8 mouse cellular contexts compared by ENCODE assay signal in genomic region chr16:8108141-8109122, GRCm38 (mm10).
A peak's percentile ranks its signal among the peaks of the same experiment; 100 is the strongest.
DNase-seq lines count a peak whose midpoint lies in the region; ATAC-seq lines count a peak whose summit lies in the region.

No protein-coding gene starts in this region.

- 25% methylated on average over 19 of the region's 19 CpGs for WGBS in embryonic facial prominence, embryonic 15.5 days
- WGBS in lung, embryonic 15.5 days: 45% methylated on average over 19 of the region's 19 CpGs

- no peaks in the 10 kb centered on the region for H3K4me1 ChIP-seq in embryonic facial prominence, embryonic 15.5 days
- no peaks in the 10 kb centered on the region for H3K4me1 ChIP-seq in lung, embryonic 15.5 days

- DNase-seq in left cerebral cortex, adult 18-20 months (ENCODE audit: low spot score in 2 of 2): peak; percentile 18 to 46
- no peak for DNase-seq in left cerebral cortex, adult 11 months (ENCODE audit: low spot score)
- peak; percentile 65 for DNase-seq in heart, postnatal 10 days
- no peak for DNase-seq in spleen, postnatal 36 days (ENCODE audit: low spot score in 2 of 2)
- DNase-seq in embryo, embryonic 10 days (ENCODE audit: low spot score): no peak
- no peak for DNase-seq in MN1 (ENCODE audit: low spot score)

- H3K27me3 ChIP-seq in embryonic facial prominence, embryonic 15.5 days: no peaks in the 10 kb centered on the region
- no peaks in the 10 kb centered on the region for H3K27me3 ChIP-seq in lung, embryonic 15.5 days

- H3K27ac ChIP-seq in embryonic facial prominence, embryonic 15.5 days (replicated peaks): no peak overlapping the region
- no peak overlapping the region for H3K27ac ChIP-seq in lung, embryonic 15.5 days

- no peaks in the 10 kb centered on the region for H3K36me3 ChIP-seq in embryonic facial prominence, embryonic 15.5 days
- no peaks in the 10 kb centered on the region for H3K36me3 ChIP-seq in lung, embryonic 15.5 days

- intact Hi-C loops in heart, postnatal 10 days (cut with DNase I): no loop called here

- H3K9me3 ChIP-seq in embryonic facial prominence, embryonic 15.5 days (replicated peaks): no peaks in the 10 kb centered on the region
- H3K9me3 ChIP-seq in lung, embryonic 15.5 days: no peaks in the 10 kb centered on the region

- 0 out of 2 replicates have a peak overlapping the region, but pooled peaks have one; percentile 6 for H3K4me3 ChIP-seq in embryonic facial prominence, embryonic 15.5 days (replicated peaks)
- H3K4me3 ChIP-seq in lung, embryonic 15.5 days: no peak overlapping the region

- H3K4me2 ChIP-seq in embryonic facial prominence, embryonic 15.5 days (replicated peaks): peak overlapping the region; percentile 25
- H3K4me2 ChIP-seq in lung, embryonic 15.5 days: no peak overlapping the region; the same call in 1 of the 2 replicates

- no peak for ATAC-seq in embryonic facial prominence, embryonic 15.5 days (ENCODE audit: insufficient number of reproducible peaks, low FRiP score, low TSS enrichment, low read depth)
- peak; percentile 57; the same call in 1 of the 2 replicates for ATAC-seq in lung, embryonic 15.5 days (ENCODE audit: borderline replicate concordance, extremely low read depth, low FRiP score, low TSS enrichment)

- H3K9ac ChIP-seq in embryonic facial prominence, embryonic 15.5 days: no peak overlapping the region
- H3K9ac ChIP-seq in lung, embryonic 15.5 days: no peak overlapping the region

Comparison
In these comparisons a context has a peak if more than half of its experiments do, and no peak if none do; other contexts are left out.
1. DNase-seq: peak in left cerebral cortex, adult 18-20 months (2 of 2) and heart, postnatal 10 days (2 of 2); none in left cerebral cortex, adult 11 months (single experiment), spleen, postnatal 36 days (0 of 2), embryo, embryonic 10 days (single experiment) and MN1 (single experiment).